Mouse (Mus musculus): Measurements from ENCODE around the gene Runx2.

GRCm38 (mm10) chr17:44671946-44672692, 142.5 kb downstream of the Runx2 start:
- no peak for TF ChIP-seq CTCF (IDR thresholded peaks at IDR 0.05; ENCODE audit: low read depth, low read length)
- TF ChIP-seq POLR2A (IDR thresholded peaks at IDR 0.05; ENCODE audit: borderline replicate concordance, low read depth, low read length): no peak

Data from bone marrow macrophage, adult 2 months (primary cell).